Mouse (Mus musculus): ENCODE measurements around the gene Gm2007.
"Not testable (repeated sequence)": the region's sequence is repeated elsewhere in the genome, so short reads cannot be mapped to it uniquely, and the experiment has no call there.

Gene Gm2007

GRCm38 (mm10) chr2:175741237-175741636 lies at the start of gene Gm2007:
Gene Gm2007, plus strand, starts transcription at chr2:175741537.
- not testable (repeated sequence) for ATAC-seq (ENCODE audit: low TSS enrichment)

- ATAC-seq (ENCODE audit: low TSS enrichment) = not testable (repeated sequence)
These were observed 37.8 kb upstream of the Gm2007 start, which contains the start of gene Zfp969 for GRCm38 (mm10) chr2:175703546-175703945. Gene Zfp969, minus strand, starts transcription at chr2:175703646.

GRCm38 (mm10) chr2:175800993-175801392 lies 59.7 kb downstream of the Gm2007 start, which contains the start of gene Gm14288:
Gene Gm14288, minus strand, starts transcription at chr2:175801093.
- not testable (repeated sequence) for ATAC-seq (ENCODE audit: low TSS enrichment)

Data from frontal cortex, adult (tissue).